Mouse (Mus musculus): ENCODE results near the gene Dzip1l.

DNA sequence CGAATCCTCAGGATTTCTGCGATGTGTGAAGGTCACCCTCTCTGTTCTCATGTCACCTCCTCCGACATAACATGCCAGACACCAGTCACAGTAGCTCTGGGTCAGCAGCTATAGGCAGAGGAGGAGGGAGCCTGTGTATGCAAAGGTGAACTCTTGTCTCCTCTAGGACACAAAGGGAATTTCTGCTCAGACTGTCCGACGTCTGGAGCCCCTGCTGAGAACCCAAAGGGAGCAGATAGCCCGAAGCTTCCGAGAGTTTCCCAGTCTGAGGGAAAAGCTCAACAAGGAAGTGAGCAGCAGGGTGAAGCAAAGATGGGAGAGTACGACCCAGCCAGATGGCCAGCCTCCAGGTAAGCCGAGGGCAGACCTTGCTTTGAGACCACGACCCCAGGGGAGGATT is 31.5 kb downstream of the Dzip1l start:
- TF ChIP-seq CTCF (IDR thresholded peaks at IDR 0.05; ENCODE audit: borderline replicate concordance, control insufficient read depth, extremely low read depth, insufficient read depth, low read length, poor library complexity): no peak
- no peak for TF ChIP-seq POLR2A (IDR thresholded peaks at IDR 0.05; ENCODE audit: control insufficient read depth, extremely low read depth, insufficient read depth, low read length, poor library complexity)

All from thymus, adult 2 months (tissue).